Comparison of ENCODE assay signal across 11 mouse cellular contexts in the genomic region with DNA sequence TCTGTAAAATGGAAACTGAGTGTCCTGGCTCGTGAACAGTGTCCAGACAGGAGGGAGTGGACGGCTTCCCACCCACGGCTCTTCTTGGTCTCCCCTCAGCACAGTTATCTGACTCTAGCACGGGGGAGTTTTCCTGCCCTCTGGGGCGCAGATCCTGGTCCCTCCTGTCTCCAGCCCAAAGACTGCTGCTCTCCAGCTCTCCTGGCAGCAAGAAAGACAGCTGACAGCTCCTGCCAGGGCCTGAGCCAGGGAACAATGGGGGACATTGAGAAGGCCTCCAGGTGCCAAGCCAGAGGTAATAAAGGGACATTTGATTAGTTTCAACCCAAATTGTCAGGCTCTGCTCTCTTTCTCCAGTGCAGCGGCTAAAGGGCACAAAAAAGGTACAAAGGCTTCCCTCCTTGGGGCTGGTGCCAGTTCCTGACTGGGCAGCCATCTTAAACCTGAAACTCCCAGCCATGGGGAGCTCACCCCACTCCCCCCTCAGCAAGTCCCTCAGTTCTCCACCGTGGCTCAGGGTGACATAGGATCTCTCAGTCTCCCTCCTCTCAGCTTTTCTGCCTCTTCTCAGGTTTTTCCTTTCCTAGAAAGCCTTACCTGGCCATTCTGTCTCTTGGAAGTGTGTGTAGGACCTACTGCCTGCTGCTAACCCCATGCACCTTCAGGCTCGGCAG. TPM values are rescaled to one million over a fixed set of nuclear protein-coding genes. Genes with fewer than 3 reads are reported as not detected.
DNase-seq lines count a peak whose midpoint lies in the region; ATAC-seq and TF ChIP-seq lines count a peak whose summit lies in the region.
"Had no signal": no experiment of that assay in that cellular context is flagged by ENCODE, and none has a peak within 500 bp of the region (broad histone marks: within the 10 kb centered on the region; RNA-seq: fewer than 3 reads in every experiment).

No protein-coding gene starts in this region.

- H3K9me3 ChIP-seq in forebrain, embryonic 10.5 days, result no peaks in the 10 kb centered on the region
- H3K9me3 ChIP-seq in forebrain, embryonic 15.5 days, result no peaks in the 10 kb centered on the region
- H3K9me3 ChIP-seq in intestine, embryonic 15.5 days, result no peaks in the 10 kb centered on the region
- H3K9me3 ChIP-seq in intestine, embryonic 16.5 days (ENCODE audit: control insufficient read depth, low read length), result no peaks in the 10 kb centered on the region
- H3K9me3 ChIP-seq in embryonic facial prominence, embryonic 11.5 days (replicated peaks; ENCODE audit: control insufficient read depth, low read length), result no peaks in the 10 kb centered on the region
- no peaks in the 10 kb centered on the region for H3K9me3 ChIP-seq in liver, embryonic 14.5 days (ENCODE audit: control insufficient read depth, low read length)

- 54% methylated on average over 8 of the region's 8 CpGs for WGBS in forebrain, embryonic 10.5 days
- WGBS in forebrain, embryonic 15.5 days, result 40% methylated on average over 8 of the region's 8 CpGs
- 69% methylated on average over 8 of the region's 8 CpGs for WGBS in intestine, embryonic 15.5 days
- 70% methylated on average over 8 of the region's 8 CpGs for WGBS in intestine, embryonic 16.5 days
- 36% methylated on average over 8 of the region's 8 CpGs for WGBS in embryonic facial prominence, embryonic 11.5 days
- WGBS in liver, embryonic 14.5 days (ENCODE audit: insufficient replicate concordance), result 34% methylated on average over 8 of the region's 8 CpGs

- no peak overlapping the region for H3K4me3 ChIP-seq in forebrain, embryonic 10.5 days
- no peak overlapping the region for H3K4me3 ChIP-seq in forebrain, embryonic 15.5 days
- H3K4me3 ChIP-seq in intestine, embryonic 15.5 days (replicated peaks), result no peak overlapping the region
- no peak overlapping the region for H3K4me3 ChIP-seq in intestine, embryonic 16.5 days (ENCODE audit: low read length)
- H3K4me3 ChIP-seq in embryonic facial prominence, embryonic 11.5 days (ENCODE audit: low read depth, low read length), result no peak overlapping the region
- no peak overlapping the region for H3K4me3 ChIP-seq in liver, embryonic 14.5 days (ENCODE audit: insufficient read depth in 1 of 2, low read depth in 2 of 2, low read length in 2 of 2)
- H3K4me3 ChIP-seq: megakaryocyte, embryonic 14.5 days had no signal

- ATAC-seq in forebrain, embryonic 15.5 days (replicated peaks), result no peak
- no peak for ATAC-seq in intestine, embryonic 15.5 days
- no peak for ATAC-seq in intestine, embryonic 16.5 days
- no peak for ATAC-seq in embryonic facial prominence, embryonic 11.5 days (replicated peaks; ENCODE audit: insufficient number of reproducible peaks, low FRiP score, low TSS enrichment, low read depth)
- no peak for ATAC-seq in liver, embryonic 14.5 days (ENCODE audit: insufficient read depth)
- ATAC-seq: Patski had no signal

- peaks cover 78% of the 10 kb centered on the region for H3K4me1 ChIP-seq in forebrain, embryonic 10.5 days
- peaks cover 11% of the 10 kb centered on the region for H3K4me1 ChIP-seq in forebrain, embryonic 15.5 days
- peaks cover 40% of the 10 kb centered on the region for H3K4me1 ChIP-seq in intestine, embryonic 15.5 days (replicated peaks)
- peaks cover 49% of the 10 kb centered on the region for H3K4me1 ChIP-seq in intestine, embryonic 16.5 days (ENCODE audit: control insufficient read depth, insufficient read depth, low read length)
- H3K4me1 ChIP-seq in embryonic facial prominence, embryonic 11.5 days (ENCODE audit: control insufficient read depth, insufficient read depth, low read length), result peaks cover 3% of the 10 kb centered on the region; the same call in 1 of the 2 replicates
- peaks cover 84 to 94% of the 10 kb centered on the region in 2 experiments for H3K4me1 ChIP-seq in liver, embryonic 14.5 days (replicated peaks; ENCODE audit: control insufficient read depth in 2 of 2, insufficient read depth in 2 of 2, low read length in 1 of 2)

- H3K36me3 ChIP-seq in forebrain, embryonic 10.5 days (replicated peaks), result no peaks in the 10 kb centered on the region
- H3K36me3 ChIP-seq in forebrain, embryonic 15.5 days, result no peaks in the 10 kb centered on the region
- no peaks in the 10 kb centered on the region for H3K36me3 ChIP-seq in intestine, embryonic 15.5 days
- H3K36me3 ChIP-seq in intestine, embryonic 16.5 days (ENCODE audit: control insufficient read depth, insufficient read depth, low read length), result no peaks in the 10 kb centered on the region
- no peaks in the 10 kb centered on the region for H3K36me3 ChIP-seq in embryonic facial prominence, embryonic 11.5 days (replicated peaks; ENCODE audit: control insufficient read depth, insufficient read depth, low read depth, low read length)
- H3K36me3 ChIP-seq in liver, embryonic 14.5 days (replicated peaks; ENCODE audit: control insufficient read depth, insufficient read depth, low read depth), result no peaks in the 10 kb centered on the region; the same call in 1 of the 2 replicates

- H3K27ac ChIP-seq in forebrain, embryonic 10.5 days, result peak overlapping the region; percentile 59
- no peak overlapping the region for H3K27ac ChIP-seq in forebrain, embryonic 15.5 days (replicated peaks)
- 0 out of 2 replicates have a peak overlapping the region, but pooled peaks have one; percentile 7 for H3K27ac ChIP-seq in intestine, embryonic 15.5 days
- H3K27ac ChIP-seq in intestine, embryonic 16.5 days (ENCODE audit: low read length), result no peak overlapping the region; the same call in 1 of the 2 replicates
- H3K27ac ChIP-seq in embryonic facial prominence, embryonic 11.5 days (replicated peaks; ENCODE audit: low read depth, low read length), result 0 out of 2 replicates have a peak overlapping the region, but pooled peaks have one; percentile 3
- peak overlapping the region; percentile 99 for H3K27ac ChIP-seq in liver, embryonic 14.5 days

- peaks cover 34% of the 10 kb centered on the region for H3K27me3 ChIP-seq in forebrain, embryonic 10.5 days (ENCODE audit: poor library complexity, severe bottlenecking)
- no peaks in the 10 kb centered on the region for H3K27me3 ChIP-seq in forebrain, embryonic 15.5 days
- no peaks in the 10 kb centered on the region for H3K27me3 ChIP-seq in intestine, embryonic 15.5 days (replicated peaks)
- no peaks in the 10 kb centered on the region for H3K27me3 ChIP-seq in intestine, embryonic 16.5 days (replicated peaks; ENCODE audit: control insufficient read depth, insufficient read depth, low read length)
- H3K27me3 ChIP-seq in embryonic facial prominence, embryonic 11.5 days (ENCODE audit: control insufficient read depth, insufficient read depth, low read length), result no peaks in the 10 kb centered on the region
- no peaks in the 10 kb centered on the region for H3K27me3 ChIP-seq in liver, embryonic 14.5 days (ENCODE audit: control insufficient read depth, insufficient read depth, low read length)
- H3K27me3 ChIP-seq: Patski had no signal

- no peak for DNase-seq in forebrain, embryonic 10.5 days (ENCODE audit: extremely low spot score, low spot score)
- no peak for DNase-seq in embryonic facial prominence, embryonic 11.5 days (ENCODE audit: low spot score)
- no peak for DNase-seq in liver, embryonic 14.5 days (ENCODE audit: low read depth in 3 of 3, low spot score in 3 of 3)
- DNase-seq in B cell, adult 2 months, result no peak
- no peak for DNase-seq in layer of hippocampus, postnatal 36 days
- DNase-seq: adrenal gland, postnatal 25 days had no signal

- TF ChIP-seq EP300 in liver, embryonic 14.5 days (IDR thresholded peaks at IDR 0.05; ENCODE audit: low read depth), result no peak

- no peak overlapping the region for H3K9ac ChIP-seq in forebrain, embryonic 15.5 days (replicated peaks)
- H3K9ac ChIP-seq in intestine, embryonic 15.5 days, result no peak overlapping the region
- H3K9ac ChIP-seq in intestine, embryonic 16.5 days (ENCODE audit: low read depth, low read length), result no peak overlapping the region
- H3K9ac ChIP-seq in embryonic facial prominence, embryonic 11.5 days (replicated peaks; ENCODE audit: low read length), result no peak overlapping the region
- H3K9ac ChIP-seq in liver, embryonic 14.5 days (replicated peaks), result peak overlapping the region; percentile 53; the same call in 1 of the 2 replicates

- no peak overlapping the region for H3K4me2 ChIP-seq in forebrain, embryonic 15.5 days (replicated peaks)
- H3K4me2 ChIP-seq in intestine, embryonic 15.5 days (replicated peaks), result no peak overlapping the region
- no peak overlapping the region for H3K4me2 ChIP-seq in intestine, embryonic 16.5 days (ENCODE audit: low read depth, low read length)
- H3K4me2 ChIP-seq in embryonic facial prominence, embryonic 11.5 days (ENCODE audit: low read depth, low read length), result no peak overlapping the region
- peak overlapping the region; percentile 92 for H3K4me2 ChIP-seq in liver, embryonic 14.5 days (ENCODE audit: low read depth)

- no peak for TF ChIP-seq CTCF in liver, embryonic 14.5 days (IDR thresholded peaks at IDR 0.05; ENCODE audit: low read depth)

RNA-seq across cellular contexts. Expression of gene Galnt10, which starts 11.5 kb away (rescaled TPM):
- polyA plus RNA-seq in forebrain, embryonic 10.5 days (2016; fragmentation: Nextera tagmentation; extraction: Ambion mirVana), result 18.3 and 18.6 TPM in 2 replicates
- polyA plus RNA-seq in forebrain, embryonic 15.5 days (2015; fragmentation: Nextera tagmentation; extraction: Ambion mirVana), result 14.3 and 15.3 TPM in 2 replicates
- 19.3 and 20.3 TPM in 2 replicates for polyA plus RNA-seq in intestine, embryonic 15.5 days (2015; fragmentation: Nextera tagmentation; extraction: Ambion mirVana)
- polyA plus RNA-seq in intestine, embryonic 16.5 days (2015; fragmentation: Nextera tagmentation; extraction: Ambion mirVana), result 16.9 and 17.8 TPM in 2 replicates
- polyA plus RNA-seq in embryonic facial prominence, embryonic 11.5 days (2014; fragmentation: Nextera tagmentation; extraction: Ambion mirVana), result 12.0 and 12.4 TPM in 2 replicates
- 11.8 and 13.1 TPM in 2 replicates for polyA plus RNA-seq in liver, embryonic 14.5 days (2012; rRNA removed)
- 13.9 and 17.9 TPM in 2 replicates for polyA plus RNA-seq in liver, embryonic 14.5 days (2014; fragmentation: Nextera tagmentation; extraction: Ambion mirVana)
- 1 to 10 TPM; 6.9 to 7.3 TPM for total RNA-seq in layer of hippocampus, postnatal 36 days (2021)

Comparison
In these comparisons a context has a peak if more than half of its experiments do, and no peak if none do; other contexts are left out.
1. H3K27ac ChIP-seq: peak in forebrain, embryonic 10.5 days (single experiment), intestine, embryonic 15.5 days (single experiment), embryonic facial prominence, embryonic 11.5 days (single experiment) and liver, embryonic 14.5 days (single experiment); none in forebrain, embryonic 15.5 days (single experiment) and intestine, embryonic 16.5 days (single experiment).